Mouse (Mus musculus) large intestine, adult 2 months (tissue): Measurements from ENCODE around the gene Sypl. TPM values are rescaled to one million over a fixed set of nuclear protein-coding genes. Genes with fewer than 3 reads are reported as not detected.
"Not testable (repeated sequence)": the region's sequence is repeated elsewhere in the genome, so short reads cannot be mapped to it uniquely, and the experiment has no call there.

Experiments used
- DNase-seq: peaks from one replicate; pipeline ENCODE4 v3.0.0-alpha.2; 2012; ENCODE audit warnings: low read depth, low spot score
- WGBS: fragments of 180-500 bp; shearing (Covaris S2); methylation state at CpG from one replicate; pipeline ENCODE4 v1.1.7; 2018; 5-methylcytosine and 5-hydroxymethylcytosine counted together
- polyA plus RNA-seq: library from polyadenylated mRNA; depleted of rRNA; stranded (reverse); fragments of >200 nt; gene quantifications from 2 replicates; pipeline ENCODE4 v1.2.3, GENCODE M21; 2012

The Sypl gene
- polyA plus RNA-seq, 1 experiment = 131 TPM

DNA sequence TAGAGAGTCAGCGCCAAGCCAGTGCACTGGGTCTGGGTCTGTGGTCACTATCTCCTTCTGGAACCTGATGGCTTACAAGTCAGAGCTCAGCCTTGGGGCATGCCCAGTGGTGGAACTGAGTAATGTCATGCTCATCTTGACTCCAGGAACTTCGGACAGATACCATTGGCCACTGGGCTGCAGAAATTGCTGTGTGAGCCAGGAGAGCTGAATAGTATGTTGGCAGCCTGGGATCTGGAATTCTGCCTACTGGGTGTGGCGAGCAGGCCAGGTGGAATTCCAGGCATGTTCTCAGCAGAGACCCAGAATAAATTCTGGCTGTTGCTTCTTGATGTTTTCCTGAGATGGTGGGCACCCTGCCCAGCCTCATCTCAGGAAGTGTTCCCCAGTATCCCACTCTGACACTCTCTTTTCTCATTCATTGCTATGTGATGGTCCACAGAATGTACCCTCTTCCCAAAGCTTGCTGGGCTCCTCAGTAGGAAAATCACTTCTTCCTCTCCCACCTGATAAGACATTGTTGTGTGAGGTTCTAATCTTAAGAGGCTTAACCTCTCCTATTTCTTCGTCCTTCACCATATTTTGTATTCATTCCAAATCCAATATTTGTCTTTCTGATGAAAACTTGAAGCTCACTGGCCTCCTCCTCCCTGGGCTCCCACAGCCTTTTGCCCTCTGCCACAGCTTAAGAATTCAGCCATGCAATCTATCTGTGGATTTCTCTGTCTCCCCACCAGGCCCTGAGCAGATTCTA is 41.6 kb downstream of the Sypl start:
- DNase-seq = no peak
- 40% methylated on average over 4 of the region's 4 CpGs for WGBS

DNA sequence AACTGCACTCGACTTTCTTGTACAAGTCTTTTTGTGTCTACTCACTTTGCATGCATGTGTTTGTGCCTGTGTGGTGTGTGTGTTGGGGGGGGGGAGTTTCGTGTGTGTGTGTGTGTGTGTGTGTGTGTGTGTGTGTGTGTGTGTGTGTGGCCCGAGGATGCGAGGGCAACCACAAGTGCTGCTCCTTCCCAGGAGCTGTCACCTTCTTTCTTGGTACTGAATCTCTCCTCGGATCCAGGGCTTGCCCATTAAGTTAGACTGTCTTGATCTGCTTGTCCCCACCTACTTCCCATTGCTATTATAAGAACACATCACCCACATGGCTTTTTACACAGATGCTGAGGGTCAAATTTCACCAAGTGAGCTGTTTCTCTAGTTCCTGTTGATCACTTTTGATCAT is 45.1 kb downstream of the Sypl start:
- DNase-seq = no peak
- WGBS = 52% methylated on average over 5 of the region's 5 CpGs

DNA sequence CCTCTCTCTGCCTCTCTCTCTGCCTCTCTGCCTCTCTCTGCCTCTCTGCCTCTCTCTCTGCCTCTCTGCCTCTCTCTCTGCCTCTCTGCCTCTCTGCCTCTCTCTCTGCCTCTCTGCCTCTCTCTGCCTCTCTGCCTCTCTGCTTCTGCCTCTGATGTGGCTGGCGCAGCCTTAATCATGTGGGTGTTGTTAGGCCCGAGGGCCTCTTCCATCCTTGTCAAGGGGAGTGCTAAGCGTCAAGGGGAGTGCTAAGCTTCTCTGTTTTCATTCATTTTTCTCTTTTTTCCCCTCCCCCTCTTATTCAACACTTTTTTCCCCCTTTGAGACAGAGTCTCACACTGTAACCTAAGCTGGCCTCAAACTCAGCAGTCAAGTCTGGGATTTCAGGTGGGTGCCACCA is 46.1 kb downstream of the Sypl start:
- DNase-seq = not testable (repeated sequence)
- WGBS = 71% methylated on average over 3 of the region's 3 CpGs

- no peak for DNase-seq
- 74% methylated on average over 4 of the region's 4 CpGs for WGBS
Measured at GRCm38 (mm10) chr12:33000402-33000801, 46.7 kb downstream of the Sypl start.

GRCm38 (mm10) chr12:33003339-33003965 is 49.8 kb downstream of the Sypl start:
- DNase-seq = no peak
- 56% methylated on average over 8 of the region's 8 CpGs for WGBS

- whole genome bisulfite sequencing = 29% methylated on average over 5 of the region's 5 CpGs
- no peak for DNase-seq
Measured at GRCm38 (mm10) chr12:33005858-33006257, 52.2 kb downstream of the Sypl start.

GRCm38 (mm10) chr12:33007176-33007575 is 53.5 kb downstream of the Sypl start:
- no peak for DNase-seq
- WGBS = 98% methylated on average over 2 of the region's 2 CpGs

- WGBS = 32% methylated on average over 7 of the region's 7 CpGs
Measured at GRCm38 (mm10) chr12:33008305-33009110, 54.8 kb downstream of the Sypl start.

GRCm38 (mm10) chr12:33009206-33009966 is 55.7 kb downstream of the Sypl start:
- no peak for DNase-seq
- 78% methylated on average over 6 of the region's 6 CpGs for WGBS

More at GRCm38 (mm10) chr12:33008305-33009110, 54.8 kb downstream of the Sypl start:
- no peak for DNase-seq

DNA sequence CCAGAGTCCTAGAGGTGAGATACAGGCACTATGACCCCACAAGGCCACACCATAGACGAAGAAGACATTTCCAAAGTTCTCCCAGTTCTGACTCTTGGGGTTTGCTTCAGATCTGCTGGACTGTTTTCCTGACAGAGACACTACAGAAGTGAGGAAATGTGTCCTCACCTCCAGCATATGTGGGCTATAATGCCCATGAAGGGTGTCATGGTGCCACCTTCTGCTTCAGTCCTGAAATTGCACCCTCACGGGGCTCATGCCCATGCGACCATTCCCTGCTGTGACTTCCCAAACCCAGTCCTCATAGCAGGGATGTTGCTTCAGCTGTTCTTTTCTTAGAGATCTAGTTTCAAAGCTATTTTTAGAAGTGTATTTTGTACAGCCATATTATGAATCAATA is 56.3 kb downstream of the Sypl start:
- no peak for DNase-seq
- WGBS = 20% methylated on average over 3 of the region's 3 CpGs

GRCm38 (mm10) chr12:33014050-33014796 is 60.5 kb downstream of the Sypl start:
- DNase-seq = no peak
- WGBS = 66% methylated on average over 7 of the region's 7 CpGs

GRCm38 (mm10) chr12:33015103-33015502 is 61.4 kb downstream of the Sypl start:
- DNase-seq = no peak
- WGBS = 46% methylated on average over 1 of the region's 1 CpGs

DNA sequence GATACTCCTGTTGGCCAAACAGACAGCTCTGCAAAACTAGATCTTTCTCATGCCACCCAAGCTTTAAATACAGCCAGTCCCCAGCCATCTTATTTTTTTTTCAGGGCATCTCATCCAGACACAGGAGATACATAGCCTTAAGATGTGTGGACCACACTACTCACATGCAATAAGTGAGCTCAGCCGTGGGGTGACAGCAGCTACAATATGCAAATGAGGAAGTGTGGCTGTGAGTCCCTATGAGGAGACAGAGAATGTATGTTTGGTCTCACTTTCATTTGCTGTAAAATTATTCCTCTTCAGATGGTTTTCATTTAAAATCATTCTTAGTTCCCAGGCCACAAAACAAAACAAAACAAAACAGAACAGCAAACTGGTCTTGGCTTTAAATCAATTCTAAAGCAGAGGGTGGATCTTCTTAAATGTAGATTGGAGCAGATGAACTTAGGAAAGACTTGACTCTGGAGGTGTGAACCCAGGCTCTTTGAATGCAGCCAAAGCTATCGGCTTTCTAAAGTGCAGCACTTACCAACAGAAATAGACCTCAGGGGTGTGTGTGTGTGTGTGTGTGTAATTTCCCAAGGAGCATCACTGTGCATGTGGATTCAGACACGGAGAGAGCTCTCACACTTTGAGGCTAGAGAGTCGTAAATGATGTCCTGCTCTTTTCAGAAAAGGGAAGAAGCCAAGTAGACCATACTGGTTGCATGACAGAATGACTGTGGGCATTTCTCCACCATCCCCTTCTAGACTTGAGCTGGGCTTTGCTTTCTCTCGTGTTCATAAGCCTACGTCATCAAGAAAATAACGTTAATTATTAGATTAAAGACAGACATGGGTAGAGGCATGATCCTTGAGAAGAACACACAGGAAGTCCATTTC is 63.4 kb downstream of the Sypl start:
- DNase-seq = no peak
- 56% methylated on average over 7 of the region's 7 CpGs for WGBS

DNA sequence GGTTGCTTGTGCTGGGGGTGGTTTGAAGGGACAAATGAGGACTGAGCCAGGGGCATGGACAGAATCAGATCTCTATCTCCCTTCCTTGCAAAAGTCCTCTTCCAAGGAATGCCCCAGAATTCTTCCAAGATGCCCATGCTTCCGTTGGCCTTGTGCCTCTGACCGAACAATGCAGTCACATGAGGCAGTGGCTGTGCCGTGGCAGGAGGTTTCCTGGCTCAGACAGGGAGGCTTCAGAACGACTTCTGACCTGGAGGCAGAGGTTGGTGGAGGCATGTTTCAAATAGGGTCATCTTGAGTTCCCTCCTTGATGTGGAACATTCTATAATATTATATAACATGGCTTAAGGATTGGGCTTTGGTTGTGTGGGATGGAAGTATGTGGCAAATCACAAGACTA is 64.9 kb downstream of the Sypl start:
- 71% methylated on average over 4 of the region's 4 CpGs for WGBS
- no peak for DNase-seq

GRCm38 (mm10) chr12:33020011-33020410 is 66.3 kb downstream of the Sypl start:
- DNase-seq = no peak
- WGBS = 49% methylated on average over 6 of the region's 6 CpGs

DNA sequence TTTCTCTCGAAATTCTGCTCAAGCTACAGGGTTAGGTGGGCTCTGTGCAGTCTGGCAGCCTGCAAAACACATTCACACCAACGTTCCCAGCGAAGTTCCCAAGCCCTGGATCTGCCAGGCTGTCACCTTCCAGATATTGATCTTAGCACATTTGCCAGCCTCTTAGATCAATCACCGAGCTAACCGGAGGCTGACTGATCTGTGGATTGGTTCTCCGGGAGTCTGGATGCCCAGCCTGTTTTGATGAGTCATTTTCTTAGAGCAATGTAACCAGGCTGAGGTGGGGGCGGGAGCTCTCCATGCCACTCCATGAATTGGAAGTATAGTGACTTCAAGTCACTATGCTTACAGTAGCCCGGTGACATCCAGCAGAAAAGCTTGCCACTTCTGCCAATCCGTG is 67.4 kb downstream of the Sypl start:
- DNase-seq = no peak
- WGBS = 89% methylated on average over 9 of the region's 9 CpGs

DNA sequence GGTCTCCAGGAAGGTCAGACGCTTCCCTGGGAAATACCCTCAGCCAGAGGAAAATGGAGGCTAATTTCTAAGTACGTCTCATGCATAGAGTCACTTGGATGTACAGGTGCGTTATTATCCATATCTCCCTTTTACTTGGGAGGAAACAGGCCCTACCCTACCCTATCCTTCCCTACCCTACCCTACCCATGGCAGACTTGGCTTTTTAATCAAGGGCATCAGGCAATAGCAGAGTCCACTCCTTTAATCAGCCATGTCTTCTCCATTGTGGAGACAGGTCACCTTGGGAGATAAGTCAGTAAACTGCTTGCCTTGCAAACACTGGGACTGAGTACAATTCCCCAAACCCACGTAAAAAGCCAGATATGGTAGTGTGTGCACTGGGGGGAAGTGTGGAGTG is 68.1 kb downstream of the Sypl start:
- no peak for DNase-seq
- WGBS = 96% methylated on average over 4 of the region's 4 CpGs

DNA sequence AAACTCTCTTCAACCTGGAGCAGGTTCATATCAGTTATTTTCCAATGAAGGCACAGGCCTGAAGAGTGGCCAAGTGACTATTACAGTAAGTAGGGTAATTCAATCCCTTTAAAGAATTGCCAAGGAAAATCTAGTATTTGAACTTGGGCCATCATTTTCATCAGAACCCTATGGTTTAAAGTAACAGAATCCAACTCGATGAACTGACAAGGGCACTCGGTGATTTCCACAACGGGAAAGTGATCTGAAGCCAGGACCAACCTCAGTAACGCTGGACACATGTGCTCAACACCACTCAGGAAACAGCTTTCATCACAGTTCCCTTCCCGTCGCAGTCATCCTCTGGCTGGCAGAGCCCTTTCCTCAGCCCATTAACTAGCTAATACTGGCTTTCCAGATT is 70.8 kb downstream of the Sypl start:
- DNase-seq = no peak
- 75% methylated on average over 6 of the region's 6 CpGs for WGBS
